Mouse (Mus musculus) monocyte, adult 2 months (primary cell): ENCODE data around the gene Ldhal6b.
A peak's percentile ranks its signal among the peaks of the same experiment; 100 is the strongest.

Experiments
- DNase-seq, 2 experiments: peaks; one replicate each; pipeline ENCODE4 v3.0.0; 2022; ENCODE audit warnings: low spot score in 2 of 2, low read depth in 1 of 2

Ldhal6b gene

DNA sequence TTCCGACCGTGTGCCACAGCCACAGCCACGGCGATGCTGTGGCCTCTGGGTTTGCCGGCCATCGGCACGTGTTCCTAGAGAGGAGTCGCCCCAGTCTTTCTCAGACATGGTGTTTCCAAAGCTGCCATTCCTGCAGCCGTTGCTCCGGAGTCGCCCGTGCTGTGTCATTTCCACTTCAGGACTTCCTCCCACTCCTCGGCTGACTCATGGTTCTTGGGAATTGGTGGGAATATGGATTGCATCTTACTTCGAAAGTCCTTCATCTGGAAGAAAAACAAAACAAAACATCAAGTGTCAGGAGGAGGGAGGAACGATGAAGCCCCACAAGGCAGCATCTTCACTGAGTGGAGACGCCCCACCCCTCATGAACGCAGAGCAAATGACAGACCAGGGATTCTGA, 7.4 kb downstream of the Ldhal6b start:
- DNase-seq = no peak

DNA sequence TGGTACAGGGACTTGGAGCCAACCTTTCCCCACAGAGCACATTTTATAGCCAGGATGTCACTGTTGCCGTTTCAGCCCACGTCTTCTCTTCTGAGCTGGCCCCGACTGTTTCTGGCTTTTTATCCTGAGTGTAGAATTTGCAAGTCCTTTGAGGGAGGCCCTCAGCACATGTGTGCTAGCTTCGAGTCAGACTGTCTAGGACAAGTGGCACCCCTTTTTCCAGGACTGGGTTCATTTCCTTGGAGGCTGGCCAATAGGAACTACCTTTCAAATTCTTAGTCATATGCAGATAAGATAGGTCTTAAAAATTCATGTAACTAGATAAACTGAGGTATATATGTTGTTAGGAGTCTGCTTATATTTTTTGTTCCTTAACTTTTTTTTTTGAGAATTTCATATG, 8.2 kb downstream of the Ldhal6b start:
- DNase-seq = no peak

DNA sequence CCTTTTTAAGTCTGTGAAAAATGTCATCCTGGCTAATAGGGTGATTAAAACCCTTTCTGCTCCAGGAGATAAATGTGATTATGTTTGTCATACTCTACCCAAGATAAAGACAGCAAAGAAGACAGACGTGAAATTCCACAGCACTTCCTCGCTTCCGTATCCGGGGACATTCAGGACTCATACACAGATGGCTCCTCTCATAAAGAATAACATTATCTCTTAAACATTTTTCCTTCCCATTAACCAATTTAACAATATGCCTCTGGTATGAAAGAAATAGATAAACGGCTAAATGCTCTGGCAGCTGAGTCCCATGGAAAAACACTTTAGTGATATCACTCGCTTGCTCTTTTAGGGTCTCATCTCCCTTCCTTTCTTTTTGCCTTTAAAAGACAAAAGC, 11.5 kb downstream of the Ldhal6b start:
- DNase-seq = no peak

DNA sequence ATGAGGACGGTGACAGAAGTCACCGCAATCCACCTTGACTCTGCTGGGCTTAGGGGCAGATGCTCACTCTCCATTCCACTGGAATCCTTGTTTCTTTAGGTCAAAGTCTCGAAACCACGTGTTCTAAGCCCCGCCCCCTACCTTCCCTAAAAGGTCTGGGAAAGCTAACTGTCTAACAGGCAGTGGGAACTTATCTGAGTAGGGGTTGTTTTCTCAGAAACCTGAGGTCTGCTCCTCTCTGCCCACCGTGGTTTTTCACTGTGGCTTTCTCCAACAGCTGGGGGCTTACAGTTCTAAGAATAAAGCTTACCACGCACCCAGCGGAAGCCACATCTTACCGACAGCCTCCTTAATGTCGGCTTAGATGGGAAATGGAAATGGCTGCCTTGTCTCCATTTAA, 12.0 kb downstream of the Ldhal6b start:
- no peak for DNase-seq

DNA sequence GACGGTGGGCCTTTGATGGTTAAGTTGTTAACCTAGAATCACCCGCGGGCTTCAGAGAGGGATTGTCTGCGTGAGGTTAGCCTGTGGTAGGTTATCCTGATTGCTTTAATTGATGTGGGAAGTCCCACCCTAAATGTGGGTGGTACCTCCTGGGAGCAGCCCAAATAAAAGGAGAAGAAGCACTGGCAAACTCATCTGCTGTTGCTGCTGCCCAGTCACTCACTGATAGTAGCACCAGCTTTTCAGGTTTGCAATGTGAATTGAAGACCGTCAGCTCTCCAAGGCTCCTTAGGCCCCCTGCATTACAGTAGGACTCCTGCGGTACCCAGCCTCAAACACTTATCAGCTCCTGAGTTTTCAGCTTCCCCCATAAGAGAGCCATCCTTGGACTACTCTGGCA, 14.7 kb downstream of the Ldhal6b start:
- DNase-seq = no peak

DNA sequence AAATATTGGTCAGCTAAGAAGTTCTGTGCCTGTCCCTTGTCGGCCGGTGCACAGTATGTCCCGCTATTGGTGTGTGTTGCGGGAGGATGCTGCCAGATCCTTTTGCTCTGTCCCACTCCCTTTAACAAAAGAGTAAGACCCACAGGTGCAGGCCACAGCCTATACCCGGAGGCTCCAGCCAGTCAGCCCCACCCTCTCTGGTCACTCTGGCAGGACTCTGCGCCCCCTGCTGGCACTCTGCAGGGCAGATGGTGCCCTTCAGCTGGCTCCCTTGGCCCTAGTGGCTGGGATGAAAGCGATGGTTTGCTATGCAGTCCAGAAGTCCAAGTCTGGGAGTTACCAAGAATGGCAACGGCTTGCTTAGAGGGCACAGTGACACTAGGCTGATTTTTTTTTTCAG, 15.9 kb downstream of the Ldhal6b start:
- peak; percentile 32 to 36 for DNase-seq

DNA sequence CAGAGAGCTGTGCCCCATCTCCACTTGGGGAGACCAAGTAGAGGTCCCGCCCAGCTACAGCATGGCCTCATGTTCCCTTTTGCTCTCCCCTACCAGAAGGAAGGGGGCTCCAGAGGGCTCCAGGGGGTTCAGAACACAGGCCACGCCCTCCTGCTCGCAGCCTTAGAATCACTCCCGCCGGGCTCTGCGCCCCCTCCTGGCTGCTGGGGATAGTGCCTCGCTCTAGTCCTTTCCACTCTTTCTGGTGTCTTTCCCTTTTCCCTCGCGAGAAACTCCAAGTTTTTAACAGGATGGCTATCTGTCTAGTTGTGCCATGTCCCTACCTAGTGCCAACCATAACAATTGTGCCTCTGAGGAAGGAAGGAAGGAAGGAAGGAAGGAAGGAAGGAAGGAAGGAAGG, 16.5 kb downstream of the Ldhal6b start:
- DNase-seq = peak in 1 of 2 experiments; percentile 31

DNA sequence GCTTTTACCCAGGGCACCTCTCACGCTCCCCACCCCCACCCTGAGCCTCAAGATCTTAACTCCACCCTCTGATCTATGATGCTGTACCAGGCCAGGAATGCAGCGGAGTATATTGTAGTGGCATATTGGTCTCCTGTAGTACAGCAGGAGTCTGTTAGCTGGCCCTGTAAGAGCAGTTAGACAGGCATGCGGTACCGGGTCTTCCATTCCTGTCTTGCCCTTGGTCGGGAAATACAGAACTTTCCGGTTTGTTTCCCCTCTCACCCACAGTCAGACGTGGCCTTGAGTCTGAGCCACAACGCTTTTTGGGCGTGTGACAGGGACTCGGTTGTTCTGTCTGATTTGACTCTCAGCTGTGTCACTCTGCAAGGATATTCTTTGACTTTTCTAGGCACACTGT, 17.3 kb downstream of the Ldhal6b start:
- no peak for DNase-seq

DNA sequence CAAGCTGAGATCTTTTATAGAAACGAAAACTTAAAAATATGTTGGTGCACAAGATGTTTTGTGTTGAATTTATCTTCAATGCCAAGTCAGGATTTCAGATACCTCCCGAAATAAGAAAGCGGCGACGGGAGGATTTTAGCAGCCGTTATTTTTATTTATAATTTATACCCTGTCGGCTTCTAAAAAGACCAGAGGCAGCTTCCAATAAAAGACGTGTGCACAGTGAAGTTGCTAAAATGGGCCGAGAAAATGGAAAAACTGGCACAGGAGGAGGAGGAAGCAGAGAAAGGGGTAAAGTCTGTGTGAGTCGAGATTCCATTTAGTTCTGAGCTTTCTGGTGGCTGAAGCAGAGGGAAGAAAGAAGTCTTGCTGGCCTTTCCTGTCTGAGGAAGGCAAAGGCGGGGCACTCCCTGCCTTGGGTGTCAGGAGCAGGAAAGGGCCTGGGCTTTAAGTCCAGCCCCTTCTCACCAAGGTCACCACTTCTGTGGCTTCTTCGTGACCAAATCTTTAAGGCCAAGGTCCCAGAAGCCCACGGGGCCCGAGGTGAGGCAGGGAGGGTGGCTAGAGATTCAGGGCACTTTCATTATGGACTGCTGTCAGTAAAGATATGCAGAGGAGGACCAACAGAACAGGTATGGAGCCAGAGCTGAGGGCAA, 18.0 kb downstream of the Ldhal6b start:
- no peak for DNase-seq

DNA sequence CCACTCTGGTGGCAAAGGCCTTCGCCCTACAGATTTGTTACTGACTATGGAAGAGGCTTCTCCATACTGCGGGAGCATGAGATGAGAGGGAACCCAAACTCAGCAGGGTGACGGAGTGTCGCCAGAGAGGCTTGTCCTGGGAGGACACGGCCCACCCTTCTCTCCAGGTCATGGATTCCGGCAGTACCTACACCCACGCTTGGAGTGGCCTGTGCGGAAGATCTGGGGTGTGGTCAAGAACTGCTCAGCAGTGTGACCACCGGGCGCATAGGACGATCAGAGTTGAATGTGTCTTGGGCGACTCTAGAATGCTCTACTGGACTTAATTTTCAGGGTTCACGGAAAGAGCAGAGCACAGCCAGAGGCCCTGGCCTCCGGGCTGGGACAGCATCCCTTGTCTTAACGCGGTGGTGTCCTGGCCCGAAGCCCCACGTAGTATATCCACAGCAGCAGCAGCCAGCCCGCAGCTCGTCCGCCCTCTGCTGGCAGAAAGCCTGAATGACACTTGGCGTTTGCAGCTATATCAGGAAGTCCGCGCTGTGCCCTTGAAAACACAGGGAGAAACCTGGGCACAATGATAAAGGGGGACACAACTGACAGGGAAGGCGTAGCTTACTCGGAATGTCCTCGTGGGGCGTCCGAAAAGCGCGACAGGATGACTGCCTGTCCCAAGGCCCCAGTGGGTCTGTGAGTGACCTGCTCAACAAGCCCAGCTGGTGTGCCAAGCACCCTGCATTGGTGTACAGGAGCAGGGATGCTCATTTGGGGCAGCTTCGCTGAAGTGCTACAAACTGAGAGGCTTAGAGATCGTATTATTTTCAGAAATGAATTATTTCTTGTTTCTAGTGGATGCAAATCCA, 21.2 kb downstream of the Ldhal6b start:
- peak; percentile 27 to 54 for DNase-seq

DNA sequence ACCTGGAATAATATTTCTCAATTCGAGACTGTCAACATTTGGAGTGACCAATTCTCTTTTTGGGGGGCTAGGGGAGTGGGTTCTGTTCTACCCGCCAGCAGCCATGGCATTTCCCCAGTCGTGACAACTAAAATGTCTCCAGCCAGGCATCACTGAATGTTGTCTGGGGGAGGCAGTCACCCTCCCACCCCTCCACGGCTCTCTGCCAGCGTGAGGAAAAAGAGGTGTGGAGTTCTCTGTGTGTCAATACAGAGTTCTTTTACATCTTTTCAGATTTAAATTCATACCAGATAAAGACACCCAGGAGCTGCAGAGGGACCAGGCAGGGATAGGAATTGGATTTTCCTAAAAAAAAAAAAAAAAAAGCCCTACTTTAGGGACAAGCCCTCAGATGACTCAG, 22.4 kb downstream of the Ldhal6b start:
- DNase-seq = no peak

DNA sequence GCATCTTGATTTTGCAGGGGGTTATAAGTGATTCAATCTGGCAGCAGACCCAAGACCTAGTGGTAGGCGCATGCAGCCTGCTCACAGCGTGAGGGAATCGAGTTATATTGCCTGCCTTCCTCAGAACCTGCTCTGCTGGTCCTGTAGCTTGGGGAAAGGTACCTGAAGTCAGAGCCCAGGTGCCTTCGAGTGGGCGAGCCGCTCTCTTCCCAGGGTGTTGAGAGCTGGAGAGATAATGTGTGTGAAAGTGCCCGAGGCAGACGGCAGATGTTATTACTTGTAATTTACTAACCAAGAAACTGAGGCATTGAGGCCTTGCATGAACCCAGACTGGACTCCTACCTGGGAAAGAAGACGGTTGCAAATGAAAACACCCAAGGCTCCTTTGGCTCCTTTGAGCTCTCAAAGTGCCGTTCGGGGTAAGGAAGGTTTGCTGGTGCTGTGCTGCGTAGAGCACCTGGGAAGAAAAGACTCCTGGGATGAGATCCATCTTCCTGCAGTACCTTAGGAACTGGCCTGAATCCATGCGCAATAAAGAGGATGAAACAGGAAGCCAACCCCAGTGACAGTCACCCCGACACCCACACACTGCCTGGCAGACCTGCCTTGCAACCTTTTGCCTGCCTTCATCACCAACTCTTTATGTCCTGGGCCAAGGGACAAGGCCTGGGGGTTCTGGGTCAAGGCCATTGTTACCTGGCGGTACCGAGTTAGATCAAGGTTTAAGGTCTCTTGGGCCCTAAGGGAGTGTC, 22.9 kb downstream of the Ldhal6b start:
- DNase-seq = no peak

DNA sequence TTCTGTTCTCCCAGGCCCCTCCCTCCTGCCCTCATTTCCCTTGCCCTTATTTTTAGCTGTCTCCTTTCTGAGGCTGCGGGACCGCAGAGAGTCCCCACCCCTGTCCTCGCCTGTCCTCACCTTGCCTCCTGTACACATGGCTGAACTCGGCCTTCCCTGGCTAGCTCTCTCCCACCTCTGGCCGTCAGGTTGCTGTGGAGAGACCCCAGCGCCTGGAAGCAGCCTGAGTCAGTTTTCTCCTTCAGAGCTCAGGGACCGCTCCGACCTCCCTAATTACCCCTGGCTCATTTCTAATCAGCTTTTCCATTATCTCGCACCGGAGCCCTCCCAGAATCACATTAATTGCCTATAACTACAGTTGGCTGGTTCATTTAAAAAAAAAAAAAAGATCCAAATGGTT, 27.9 kb downstream of the Ldhal6b start:
- no peak for DNase-seq

DNA sequence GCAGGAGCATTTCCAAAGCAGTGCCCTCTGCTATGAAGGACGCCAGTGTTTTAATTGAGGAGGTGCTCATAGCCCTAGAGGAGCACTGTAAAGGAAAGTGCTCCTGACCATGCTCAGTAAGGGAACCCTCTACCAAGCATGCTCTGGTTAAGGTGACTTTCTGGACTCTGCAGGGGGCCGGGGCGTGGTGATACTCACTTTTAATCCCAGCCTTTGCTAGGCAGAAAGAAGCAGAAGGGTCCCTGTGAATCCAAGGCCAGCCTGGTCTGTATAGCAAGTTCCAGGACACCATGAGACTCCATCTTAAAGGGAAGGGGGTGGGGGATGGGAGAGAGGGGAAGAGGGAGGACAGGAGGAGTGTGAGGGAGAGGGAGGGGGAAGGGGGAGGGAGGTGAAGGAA, 30.2 kb downstream of the Ldhal6b start:
- DNase-seq = no peak

DNA sequence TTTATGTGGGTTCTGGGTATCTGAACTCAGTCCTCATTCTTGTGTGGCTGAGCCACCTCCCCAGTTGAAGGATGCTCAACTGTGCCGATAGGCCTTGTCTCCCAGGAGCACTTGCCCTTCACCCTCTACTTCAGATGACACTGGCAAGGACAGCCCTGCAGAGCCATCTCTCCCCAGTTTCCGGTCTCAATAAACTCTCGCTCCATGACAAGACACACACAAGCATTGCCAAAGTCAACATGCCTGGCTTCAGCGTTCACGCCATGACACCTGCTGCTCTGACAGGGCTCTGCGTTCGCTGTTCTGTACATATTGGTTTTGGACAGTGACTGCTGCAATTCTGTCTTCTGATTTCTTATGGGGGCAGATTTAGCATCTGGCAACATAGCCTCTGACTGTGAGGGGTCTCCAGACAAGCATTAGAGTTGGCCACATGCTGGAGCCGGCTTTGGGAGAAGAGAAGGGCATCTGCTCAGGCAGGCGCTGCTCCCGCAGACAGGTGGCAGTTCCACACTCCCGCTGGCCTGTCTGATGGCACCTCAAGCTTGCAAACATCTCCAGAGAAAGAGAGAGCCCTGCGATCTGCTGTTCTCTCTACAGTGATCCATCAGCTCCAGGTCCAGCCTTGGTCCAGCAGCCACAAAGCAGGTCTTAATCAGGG, 31.6 kb downstream of the Ldhal6b start:
- DNase-seq = no peak

DNA sequence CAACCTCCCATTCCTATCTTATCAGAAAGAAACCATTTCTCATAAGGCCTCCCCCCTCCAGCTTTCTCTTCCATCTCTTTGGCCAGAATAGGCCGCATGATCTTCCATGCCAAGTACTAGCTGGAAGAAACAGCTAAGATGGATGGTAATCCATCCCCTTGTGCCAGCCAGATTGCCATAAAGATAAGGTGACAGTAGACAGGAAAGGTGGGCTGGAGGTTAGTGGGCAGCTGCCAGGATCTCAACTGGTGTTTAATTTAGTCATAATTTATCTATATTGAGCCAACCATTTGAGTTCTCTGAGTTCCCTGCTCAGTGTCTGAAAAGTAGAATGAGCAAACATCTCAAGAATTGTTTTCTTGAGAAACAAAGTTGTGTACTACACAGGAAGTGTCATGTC, 32.9 kb downstream of the Ldhal6b start:
- DNase-seq = no peak

DNA sequence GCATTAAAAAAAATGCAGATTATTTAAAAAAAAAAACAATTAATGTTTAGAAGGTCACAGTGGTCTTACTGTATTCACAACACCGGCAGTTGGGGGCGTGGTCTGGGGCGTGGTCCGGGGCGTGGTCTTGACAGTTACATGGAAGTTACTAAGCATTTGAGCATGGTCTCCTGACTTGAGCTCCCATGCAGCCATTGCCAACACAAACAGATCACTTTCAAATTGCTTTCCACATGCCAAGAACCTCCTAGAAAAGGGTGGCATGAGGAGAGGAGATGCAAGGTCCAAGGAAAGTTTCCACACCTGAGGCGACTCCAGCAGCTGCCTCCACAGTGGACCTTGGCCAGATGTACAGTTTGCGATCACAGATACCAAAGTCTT, 40.6 kb downstream of the Ldhal6b start:
- no peak for DNase-seq

DNA sequence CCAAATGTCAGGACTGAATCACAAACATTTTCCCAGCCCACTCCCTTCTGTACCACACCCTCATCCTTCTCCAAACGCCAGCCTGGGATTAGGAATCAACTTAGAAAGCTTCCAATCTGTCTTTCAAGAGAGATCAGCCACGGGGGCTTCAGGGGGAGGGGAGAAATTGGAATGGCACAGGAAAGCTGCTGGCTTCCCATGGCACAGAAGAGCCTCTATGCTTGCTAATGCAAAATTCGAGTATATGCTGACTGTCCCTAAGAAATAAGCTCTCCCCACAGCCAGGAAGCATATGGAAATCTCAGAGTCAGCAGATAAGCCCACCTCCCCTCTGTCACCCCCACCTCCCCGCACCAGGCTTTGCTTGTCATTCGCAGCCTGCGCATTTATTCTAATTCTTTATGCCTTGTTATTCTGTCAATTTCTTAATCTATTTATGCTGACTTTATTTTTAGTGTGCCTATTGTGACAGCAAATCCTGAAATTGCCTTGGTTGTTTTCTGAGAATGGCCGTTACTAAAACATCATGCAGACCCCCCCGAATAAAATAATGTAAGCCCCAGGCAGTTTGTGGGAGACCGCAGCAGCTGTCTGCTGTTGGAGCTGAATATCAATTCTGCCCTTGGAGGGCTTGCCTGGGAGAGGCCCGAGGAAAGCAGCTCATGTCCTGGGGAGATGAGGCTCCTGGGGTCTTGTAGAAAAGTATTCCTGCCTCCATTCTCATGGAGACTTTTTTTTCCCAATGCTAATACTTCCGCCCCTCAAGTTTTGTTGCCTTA, 41.2 kb downstream of the Ldhal6b start:
- DNase-seq = no peak

DNA sequence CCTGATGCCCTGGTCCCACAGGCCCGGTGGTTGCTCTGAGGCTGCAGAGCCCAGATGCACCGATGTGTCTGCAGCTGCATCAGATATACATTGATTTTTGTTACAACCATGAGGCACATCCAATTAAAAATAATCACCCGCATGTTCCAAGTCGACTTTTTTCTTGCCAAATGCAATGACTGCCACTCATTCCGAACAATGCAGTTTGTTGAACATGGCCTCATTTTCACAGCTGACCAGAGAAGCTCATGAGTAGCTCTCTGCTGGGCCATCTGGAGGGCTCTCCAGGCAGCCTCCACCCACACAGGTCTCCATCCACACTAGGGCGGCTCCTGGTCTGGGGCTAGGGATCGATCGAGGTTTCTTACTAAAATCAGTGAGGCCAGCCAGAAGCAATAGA, 45.6 kb downstream of the Ldhal6b start:
- no peak for DNase-seq

DNA sequence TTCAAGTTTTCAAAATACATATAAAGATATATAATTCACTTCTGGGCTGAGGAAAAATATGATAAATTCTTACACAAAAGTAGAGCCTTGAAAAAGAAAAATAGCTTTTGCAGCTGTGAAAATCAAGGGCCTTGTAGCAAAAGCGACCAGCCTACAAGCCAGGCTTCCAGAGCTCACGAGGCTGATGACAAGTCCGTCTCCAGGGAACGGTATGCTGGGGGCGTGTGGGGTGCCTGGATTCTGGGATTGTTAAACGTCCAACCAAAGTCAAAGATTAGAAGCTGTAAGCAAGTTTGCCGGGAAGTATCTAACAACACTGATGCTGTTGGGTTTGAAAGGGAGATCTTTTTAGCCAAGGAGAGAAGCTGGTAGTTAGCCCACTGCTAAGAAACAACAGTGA, 47.0 kb downstream of the Ldhal6b start:
- no peak for DNase-seq

DNA sequence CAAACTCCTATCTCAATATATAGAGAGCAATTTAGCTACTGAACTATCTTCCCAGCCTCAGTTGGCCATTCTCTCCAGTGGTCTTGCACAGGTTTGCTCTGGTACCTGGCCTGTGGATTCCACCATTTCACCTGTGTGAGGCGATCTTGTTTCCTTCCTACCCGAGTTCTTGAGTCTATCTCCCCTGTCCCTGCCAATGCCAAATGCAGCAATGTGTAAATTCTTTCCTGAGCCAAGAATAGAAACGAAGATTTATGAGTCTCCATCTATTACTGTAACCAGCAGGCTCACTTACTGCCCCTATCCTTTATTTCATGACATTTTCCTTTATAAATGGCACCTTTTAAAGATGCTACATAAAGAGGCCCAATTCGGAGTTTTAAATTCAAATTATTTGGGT, 47.5 kb downstream of the Ldhal6b start:
- no peak for DNase-seq
